Mouse (Mus musculus): ENCODE results near the gene Magi2. TPM values are rescaled to one million over a fixed set of nuclear protein-coding genes. Genes with fewer than 3 reads are reported as not detected.

Gene Magi2
- polyA plus RNA-seq, 1 experiment from 2014 or later = 39.5 TPM

DNA sequence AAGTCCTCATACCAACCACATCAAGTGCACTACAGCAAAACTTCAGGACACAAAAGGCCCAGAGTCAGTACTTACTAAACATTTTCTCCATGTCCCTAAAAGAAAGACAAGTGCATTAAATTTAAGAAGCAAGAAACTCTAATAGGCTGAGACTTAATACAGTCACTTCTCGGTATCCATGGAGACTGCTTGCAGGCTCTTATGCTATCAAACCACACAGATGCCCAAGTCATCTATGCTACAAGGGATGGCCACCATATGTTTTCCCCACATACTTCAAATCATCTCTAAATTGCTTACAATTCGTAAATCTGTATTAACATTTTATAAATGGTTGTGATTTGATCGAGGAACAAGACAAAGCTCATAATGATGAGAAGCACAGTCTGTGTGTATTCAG lies 1357.9 kb downstream of the Magi2 start:
- ATAC-seq (ENCODE audit: low FRiP score) = no peak
- H3K27ac ChIP-seq (replicated peaks) = no peak overlapping the region
- H3K27me3 ChIP-seq (replicated peaks) = no peaks in the 10 kb centered on the region
- no peaks in the 10 kb centered on the region for H3K9me3 ChIP-seq (replicated peaks)
- no peaks in the 10 kb centered on the region for H3K36me3 ChIP-seq
- H3K4me1 ChIP-seq = peaks cover 11% of the 10 kb centered on the region
- H3K4me3 ChIP-seq (replicated peaks) = no peak overlapping the region
- 80% methylated on average over 3 of the region's 3 CpGs for WGBS
- H3K4me2 ChIP-seq = no peak overlapping the region
- no peak overlapping the region for H3K9ac ChIP-seq (replicated peaks)

DNA sequence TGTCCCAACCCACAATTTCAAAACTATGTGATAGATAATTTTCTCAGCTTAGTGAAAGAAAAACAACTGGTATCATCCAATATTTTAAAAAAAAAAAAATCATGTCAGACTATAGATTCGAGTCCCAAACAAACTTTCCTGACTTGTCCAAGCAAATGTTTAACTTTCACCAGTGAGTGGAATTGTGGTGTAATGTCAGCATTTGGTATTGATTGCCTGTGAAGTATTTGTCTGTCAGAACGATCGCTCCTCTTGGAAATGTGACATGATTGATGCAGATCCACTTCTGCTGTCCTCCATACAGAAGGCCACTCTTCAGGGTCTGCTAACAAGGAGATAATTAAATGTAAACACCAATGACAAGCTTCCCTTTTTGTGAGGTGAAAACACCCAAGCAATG lies 1362.9 kb downstream of the Magi2 start:
- no peaks in the 10 kb centered on the region for H3K27me3 ChIP-seq (replicated peaks)
- H3K4me1 ChIP-seq = no peaks in the 10 kb centered on the region
- H3K9me3 ChIP-seq (replicated peaks) = no peaks in the 10 kb centered on the region
- H3K9ac ChIP-seq (replicated peaks) = no peak overlapping the region
- H3K36me3 ChIP-seq = no peaks in the 10 kb centered on the region
- ATAC-seq (ENCODE audit: low FRiP score) = no peak
- H3K4me3 ChIP-seq (replicated peaks) = no peak overlapping the region
- WGBS = 72% methylated on average over 3 of the region's 3 CpGs
- H3K4me2 ChIP-seq = no peak overlapping the region
- H3K27ac ChIP-seq (replicated peaks) = no peak overlapping the region

DNA sequence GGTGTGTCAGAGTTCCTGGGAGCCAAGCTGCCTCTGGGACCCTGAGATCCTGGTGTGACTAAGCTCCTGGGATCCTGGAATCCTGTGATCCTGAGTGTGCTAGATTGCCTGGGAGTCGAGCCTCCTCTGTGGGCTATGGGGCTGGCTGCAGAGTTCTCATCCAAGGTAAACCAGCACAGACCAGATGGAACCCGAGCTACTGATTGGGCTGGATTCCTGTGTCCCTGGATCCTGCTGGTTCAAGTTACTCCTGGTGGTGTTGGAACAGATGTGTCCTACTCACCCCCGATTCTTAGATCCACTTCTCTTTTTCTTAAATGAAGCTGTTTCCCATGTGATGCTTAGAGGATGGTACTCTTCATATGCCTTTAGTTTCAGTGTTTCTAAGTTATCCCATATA lies 1371.4 kb downstream of the Magi2 start:
- H3K27ac ChIP-seq (replicated peaks) = no peak overlapping the region
- H3K36me3 ChIP-seq = peaks cover 10% of the 10 kb centered on the region
- no peak overlapping the region for H3K4me2 ChIP-seq
- H3K4me3 ChIP-seq (replicated peaks) = no peak overlapping the region
- no peak overlapping the region for H3K9ac ChIP-seq (replicated peaks)
- ATAC-seq (ENCODE audit: low FRiP score) = no peak
- no peaks in the 10 kb centered on the region for H3K27me3 ChIP-seq (replicated peaks)
- 84% methylated on average over 3 of the region's 3 CpGs for WGBS
- 0 out of 2 replicates have a peak, but pooled peaks cover 4% of the 10 kb centered on the region for H3K9me3 ChIP-seq (replicated peaks)
- no peaks in the 10 kb centered on the region for H3K4me1 ChIP-seq

DNA sequence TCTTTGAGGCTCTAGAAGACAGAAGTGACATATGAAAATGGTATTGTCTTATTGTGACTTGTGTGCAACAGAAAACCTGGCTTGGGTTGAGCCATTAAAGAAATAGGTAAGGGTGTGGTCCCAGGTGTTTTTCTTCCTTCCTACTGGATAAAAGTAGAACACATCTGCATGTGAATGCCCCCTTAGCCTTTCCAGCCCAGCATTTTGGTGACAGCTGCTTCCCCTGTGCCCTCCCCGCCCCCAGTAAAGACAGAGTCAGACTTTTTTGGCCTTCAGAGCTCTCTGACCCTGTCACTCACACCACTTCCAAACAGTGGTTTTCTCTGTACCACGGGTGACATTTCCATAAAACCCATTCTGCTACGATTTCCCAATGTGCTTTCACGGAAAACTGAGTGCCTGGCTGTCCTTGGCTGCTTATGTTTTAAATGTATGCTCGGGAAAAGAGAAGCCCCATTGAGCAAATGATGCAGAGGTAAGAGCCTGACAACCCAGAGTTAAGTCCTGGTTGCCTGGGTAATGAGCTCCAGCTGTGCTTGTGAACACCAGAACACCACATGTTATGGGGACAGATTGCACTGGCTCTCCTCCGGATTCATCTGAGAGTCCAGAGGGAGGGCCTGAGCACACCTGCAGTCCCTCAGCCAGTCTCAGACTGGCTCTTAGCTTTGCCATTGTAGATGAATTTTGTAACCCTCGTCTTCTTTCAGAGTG lies 1377.1 kb downstream of the Magi2 start:
- no peak overlapping the region for H3K27ac ChIP-seq (replicated peaks)
- ATAC-seq (ENCODE audit: low FRiP score) = no peak
- H3K4me1 ChIP-seq = no peaks in the 10 kb centered on the region
- H3K4me3 ChIP-seq (replicated peaks) = no peak overlapping the region
- H3K4me2 ChIP-seq = no peak overlapping the region
- H3K9me3 ChIP-seq (replicated peaks) = no peaks in the 10 kb centered on the region
- no peak overlapping the region for H3K9ac ChIP-seq (replicated peaks)
- H3K27me3 ChIP-seq (replicated peaks) = no peaks in the 10 kb centered on the region
- H3K36me3 ChIP-seq = peaks cover 13% of the 10 kb centered on the region
- WGBS = 40% methylated on average over 7 of the region's 7 CpGs

- H3K4me2 ChIP-seq = no peak overlapping the region
- H3K4me1 ChIP-seq = no peaks in the 10 kb centered on the region
- no peaks in the 10 kb centered on the region for H3K27me3 ChIP-seq (replicated peaks)
- WGBS = 77% methylated on average over 5 of the region's 5 CpGs
- no peak overlapping the region for H3K27ac ChIP-seq (replicated peaks)
- H3K9me3 ChIP-seq (replicated peaks) = no peaks in the 10 kb centered on the region
- no peak overlapping the region for H3K9ac ChIP-seq (replicated peaks)
- ATAC-seq (ENCODE audit: low FRiP score) = no peak
- H3K4me3 ChIP-seq (replicated peaks) = no peak overlapping the region
- peaks cover 24% of the 10 kb centered on the region for H3K36me3 ChIP-seq
Measured at GRCm38 (mm10) chr5:20606497-20606896, 1379.7 kb downstream of the Magi2 start.

DNA sequence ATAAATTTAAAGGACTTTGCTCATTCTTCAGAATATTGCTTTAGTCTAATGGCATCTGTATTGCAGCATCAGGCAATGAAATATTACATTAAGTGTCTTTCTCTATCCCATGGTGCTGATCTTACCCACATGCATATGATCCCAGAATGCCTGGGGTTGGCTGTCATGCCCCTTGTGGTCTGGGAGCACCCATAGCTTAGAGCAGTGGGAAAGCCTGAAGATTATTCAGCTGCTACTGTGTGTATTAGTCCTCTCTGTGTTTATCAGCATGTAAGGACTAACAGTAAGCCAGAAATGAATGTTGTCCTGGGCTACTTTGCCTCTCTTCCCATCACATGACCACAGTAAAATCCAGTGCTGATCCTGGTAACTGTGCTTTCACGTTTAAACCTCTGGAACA lies 1380.7 kb downstream of the Magi2 start:
- Histone ChIP-seq H3K4me3 (replicated peaks) (no peak overlapping the region), H3K27ac (replicated peaks) (no peak overlapping the region), H3K27me3 (replicated peaks) (no peaks in the 10 kb centered on the region), H3K36me3 (peaks cover 21% of the 10 kb centered on the region), H3K4me1 (no peaks in the 10 kb centered on the region), H3K9me3 (replicated peaks) (no peaks in the 10 kb centered on the region), H3K9ac (replicated peaks) (no peak overlapping the region), H3K4me2 (no peak overlapping the region)
- WGBS = 82% methylated on average over 1 of the region's 1 CpGs
- no peak for ATAC-seq (ENCODE audit: low FRiP score)

DNA sequence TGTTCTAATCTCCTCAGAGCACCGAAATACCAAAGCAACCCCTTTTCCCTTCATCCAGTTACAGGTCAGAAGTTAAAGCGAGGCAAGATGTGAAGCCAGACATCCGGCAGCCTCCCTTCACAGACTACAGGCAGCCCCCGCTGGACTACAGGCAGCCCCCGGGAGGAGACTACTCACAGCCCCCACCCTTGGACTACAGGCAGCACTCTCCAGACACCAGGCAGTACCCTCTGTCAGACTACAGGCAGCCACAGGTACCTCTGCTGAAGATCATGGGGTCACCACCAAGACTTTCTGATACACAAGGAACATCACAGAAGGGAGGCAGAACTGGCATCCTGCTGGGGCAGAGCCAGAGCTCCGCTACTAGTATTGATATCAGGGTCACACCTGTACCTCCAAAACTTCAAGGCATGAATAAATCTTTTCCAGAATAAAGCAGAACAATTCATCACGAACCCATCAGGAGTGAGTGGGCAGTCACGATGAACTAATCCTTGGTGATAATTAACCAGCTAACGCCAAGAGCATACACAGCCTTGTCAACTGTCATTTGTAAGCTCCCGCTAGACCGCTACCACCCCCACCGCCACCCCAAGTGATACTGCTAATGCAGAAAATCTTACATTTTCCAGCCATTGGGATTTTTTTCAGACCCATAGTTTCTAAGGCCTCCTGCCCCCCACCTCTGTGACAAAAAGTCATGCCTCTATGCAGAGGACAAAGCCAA lies 1382.5 kb downstream of the Magi2 start:
- no peak for ATAC-seq (ENCODE audit: low FRiP score)

GRCm38 (mm10) chr5:20610640-20611039 lies 1383.8 kb downstream of the Magi2 start:
- no peak for ATAC-seq (ENCODE audit: low FRiP score)
- 86% methylated on average over 2 of the region's 2 CpGs for WGBS

More for the DNA sequence above, 1382.5 kb downstream of the Magi2 start:
- Histone ChIP-seq H3K27me3 (replicated peaks) (no peaks in the 10 kb centered on the region), H3K36me3 (peaks cover 21% of the 10 kb centered on the region), H3K4me2 (no peak overlapping the region), H3K4me1 (no peaks in the 10 kb centered on the region), H3K9ac (replicated peaks) (no peak overlapping the region), H3K4me3 (replicated peaks) (no peak overlapping the region), H3K27ac (replicated peaks) (no peak overlapping the region), H3K9me3 (replicated peaks) (no peaks in the 10 kb centered on the region)
- 93% methylated on average over 12 of the region's 12 CpGs for WGBS

GRCm38 (mm10) chr5:20612616-20613015 lies 1385.8 kb downstream of the Magi2 start:
- 93% methylated on average over 9 of the region's 9 CpGs for WGBS
- no peak overlapping the region for H3K9ac ChIP-seq (replicated peaks)
- no peak overlapping the region for H3K27ac ChIP-seq (replicated peaks)

More at GRCm38 (mm10) chr5:20610640-20611039, 1383.8 kb downstream of the Magi2 start:
- Histone ChIP-seq H3K4me3 (replicated peaks) (no peak overlapping the region), H3K4me2 (no peak overlapping the region), H3K27me3 (replicated peaks) (no peaks in the 10 kb centered on the region), H3K36me3 (peaks cover 19% of the 10 kb centered on the region), H3K9me3 (replicated peaks) (no peaks in the 10 kb centered on the region), H3K27ac (replicated peaks) (no peak overlapping the region), H3K9ac (replicated peaks) (no peak overlapping the region), H3K4me1 (no peaks in the 10 kb centered on the region)

GRCm38 (mm10) chr5:20614891-20615290 lies 1388.1 kb downstream of the Magi2 start:
- H3K9ac ChIP-seq (replicated peaks) = no peak overlapping the region
- WGBS = 89% methylated on average over 4 of the region's 4 CpGs
- no peak overlapping the region for H3K4me2 ChIP-seq
- no peak overlapping the region for H3K4me3 ChIP-seq (replicated peaks)
- H3K36me3 ChIP-seq = peaks cover 10% of the 10 kb centered on the region
- H3K27ac ChIP-seq (replicated peaks) = no peak overlapping the region
- no peaks in the 10 kb centered on the region for H3K27me3 ChIP-seq (replicated peaks)
- no peaks in the 10 kb centered on the region for H3K9me3 ChIP-seq (replicated peaks)
- ATAC-seq (ENCODE audit: low FRiP score) = no peak
- no peaks in the 10 kb centered on the region for H3K4me1 ChIP-seq

More at GRCm38 (mm10) chr5:20612616-20613015, 1385.8 kb downstream of the Magi2 start:
- no peaks in the 10 kb centered on the region for H3K27me3 ChIP-seq (replicated peaks)
- H3K4me2 ChIP-seq = no peak overlapping the region
- peaks cover 19% of the 10 kb centered on the region for H3K36me3 ChIP-seq
- H3K4me3 ChIP-seq (replicated peaks) = no peak overlapping the region
- no peaks in the 10 kb centered on the region for H3K4me1 ChIP-seq
- no peaks in the 10 kb centered on the region for H3K9me3 ChIP-seq (replicated peaks)
- ATAC-seq (ENCODE audit: low FRiP score) = no peak

- no peaks in the 10 kb centered on the region for H3K27me3 ChIP-seq (replicated peaks)
- peaks cover 7% of the 10 kb centered on the region; the same call in 1 of the 2 replicates for H3K4me1 ChIP-seq
- no peak overlapping the region for H3K4me2 ChIP-seq
- H3K36me3 ChIP-seq = no peaks in the 10 kb centered on the region
- H3K27ac ChIP-seq (replicated peaks) = no peak overlapping the region
- no peak overlapping the region for H3K9ac ChIP-seq (replicated peaks)
- no peaks in the 10 kb centered on the region for H3K9me3 ChIP-seq (replicated peaks)
- 78% methylated on average over 7 of the region's 7 CpGs for WGBS
- H3K4me3 ChIP-seq (replicated peaks) = no peak overlapping the region
- no peak for ATAC-seq (ENCODE audit: low FRiP score)
Measured at GRCm38 (mm10) chr5:20620596-20621511, 1394.0 kb downstream of the Magi2 start.

Data from neural tube, embryonic 15.5 days (tissue).